Mouse (Mus musculus) lung, adult 2 months (tissue): ENCODE measurements around the gene Akip1. TPM values are rescaled to one million over a fixed set of nuclear protein-coding genes. Genes with fewer than 3 reads are reported as not detected.

Experiments
- DNase-seq: peaks from one replicate; pipeline ENCODE4 v3.0.0; 2022
- H3K4me1 ChIP-seq: fragments of 200-500 bp; 2 replicates; pipeline ENCODE4 v1.6.1; 2011; ENCODE audit warnings: low read length; ENCODE audit not compliant: control insufficient read depth, insufficient read depth
- H3K4me3 ChIP-seq: fragments of 200-500 bp; replicated peaks from 2 replicates; pipeline ENCODE3; 2011; ENCODE audit warnings: low read depth, mild to moderate bottlenecking, control low read depth, low read length; ENCODE audit errors: extremely low read depth
- CTCF ChIP-seq: fragments of 200-500 bp; IDR thresholded peaks from 2 replicates; pipeline ENCODE4 v1.5.1; 2011; ENCODE audit warnings: mild to moderate bottlenecking, low read length, control low read depth; ENCODE audit not compliant: insufficient read depth
- POLR2A ChIP-seq: fragments of 200-500 bp; IDR thresholded peaks from 2 replicates; pipeline ENCODE4 v1.6.1; 2011; ENCODE audit warnings: low read depth, mild to moderate bottlenecking, control low read depth, low read length, borderline replicate concordance; ENCODE audit errors: extremely low read depth
- WGBS: fragments of 180-500 bp; shearing (Covaris S2); methylation state at CpG from one replicate; pipeline ENCODE4 v1.1.7; 2018; 5-methylcytosine and 5-hydroxymethylcytosine counted together
- polyA plus RNA-seq: library from polyadenylated mRNA; depleted of rRNA; stranded (reverse); fragments of >200 nt; gene quantifications from 2 replicates; pipeline ENCODE4 v1.2.3, GENCODE M21; 2012

Akip1 gene
- polyA plus RNA-seq, 1 experiment: 18.3 TPM

DNA sequence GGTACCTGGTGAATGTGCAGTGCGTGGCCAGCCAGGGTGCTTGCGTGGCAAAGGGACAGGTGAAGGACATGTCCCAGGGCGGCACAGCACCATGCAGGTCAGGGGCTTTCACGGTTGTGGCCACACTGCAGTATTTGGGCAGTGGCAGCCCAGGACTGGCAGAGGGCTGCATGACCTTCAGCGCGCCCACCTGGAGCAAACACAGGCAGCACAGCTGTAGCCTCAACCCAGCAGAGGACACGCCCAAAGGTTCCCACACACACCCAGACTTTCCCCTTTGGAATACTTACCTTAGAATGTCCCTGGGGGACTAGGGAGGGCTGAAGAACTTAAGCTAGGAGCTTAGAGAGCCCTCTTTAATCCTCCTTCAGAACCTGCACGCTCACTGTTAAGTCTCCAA, 19.6 kb downstream of the Akip1 start:
- no peak for DNase-seq
- H3K4me3 ChIP-seq: peak overlapping the region; percentile 28
- TF ChIP-seq POLR2A: no peak
- TF ChIP-seq CTCF: no peak
- 89% methylated on average over 8 of the region's 8 CpGs for WGBS
- no peaks in the 10 kb centered on the region for H3K4me1 ChIP-seq

DNA sequence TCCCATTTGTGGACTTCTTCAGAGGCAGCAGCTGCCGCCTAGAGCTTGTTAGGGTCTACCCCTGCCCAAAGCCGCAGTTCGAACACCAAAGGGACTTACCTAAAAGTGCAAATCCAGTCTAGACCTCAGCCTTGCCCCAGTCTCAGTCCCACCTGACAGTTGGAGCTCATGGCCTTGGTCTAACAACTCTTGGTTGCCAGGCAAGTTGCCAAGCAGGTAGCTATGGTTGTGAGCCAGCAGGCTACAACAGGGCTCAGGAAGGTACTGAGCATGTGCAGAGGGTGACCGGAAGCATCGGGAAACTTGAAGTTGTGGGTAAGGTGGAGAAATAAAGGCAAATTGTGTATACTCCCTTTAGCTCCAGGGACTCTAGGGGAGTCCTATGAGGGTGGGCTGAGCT, 20.2 kb downstream of the Akip1 start, which contains the start of gene BC051019:
Gene BC051019 (minus strand): TSS at position 154 of the 400 bp plus-strand sequence.
- WGBS: 90% methylated on average over 5 of the region's 5 CpGs
- TF ChIP-seq CTCF (no peak), POLR2A (0 out of 2 replicates have a peak, but pooled peaks have one; percentile 15)
- no peak for DNase-seq
- H3K4me1 ChIP-seq: no peaks in the 10 kb centered on the region
- peak within 1 kb of the TSS; percentile 28 for H3K4me3 ChIP-seq

DNA sequence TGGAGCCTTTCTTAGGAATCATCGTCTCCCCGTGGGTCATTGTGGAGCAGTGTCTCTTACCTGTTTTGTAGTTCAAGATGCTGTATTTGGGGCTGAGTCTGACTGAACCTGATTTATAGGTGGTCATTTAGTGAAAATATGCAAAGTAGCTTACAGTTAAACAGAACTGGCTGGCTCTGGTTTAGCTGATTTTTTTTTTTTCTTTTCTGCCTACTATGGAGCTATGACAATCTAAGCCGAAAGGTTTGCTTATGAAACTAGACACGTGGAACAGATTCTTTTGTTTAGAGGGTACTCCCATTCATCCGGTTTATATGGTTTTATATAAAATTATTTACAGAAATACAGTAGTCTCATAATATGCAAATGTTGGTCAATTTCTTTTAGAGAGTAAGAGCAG, 28.1 kb downstream of the Akip1 start, which contains the start of gene Ascl3:
Gene Ascl3 (minus strand): TSS at position 101 of the 400 bp plus-strand sequence.
- Histone ChIP-seq H3K4me1 (peaks cover 6% of the 10 kb centered on the region; the same call in 1 of the 2 replicates), H3K4me3 (no peak within 1 kb of the TSS)
- 84% methylated on average over 5 of the region's 5 CpGs for WGBS
- DNase-seq: no peak
- TF ChIP-seq CTCF: no peak

DNA sequence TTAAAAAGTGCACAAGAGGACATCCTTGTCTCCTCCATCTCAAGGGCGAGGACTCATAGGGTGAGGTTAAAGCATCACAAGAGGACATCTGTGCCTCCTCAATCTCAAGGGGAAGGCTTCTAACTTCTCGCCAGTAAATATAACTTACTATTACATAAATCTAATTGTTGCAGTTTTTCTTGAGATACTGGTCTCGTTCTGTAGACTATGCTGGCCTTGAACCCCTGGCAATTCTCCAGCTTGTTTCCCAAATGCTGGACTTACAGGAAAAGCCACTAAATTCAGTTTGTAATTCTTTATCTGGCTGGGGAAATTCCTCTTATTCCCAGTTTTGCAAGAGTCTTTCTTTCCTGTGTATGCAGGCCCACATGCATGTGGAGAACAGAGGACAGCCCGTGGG, 31.3 kb downstream of the Akip1 start:
- Histone ChIP-seq H3K4me1 (no peaks in the 10 kb centered on the region; the same call in 1 of the 2 replicates), H3K4me3 (no peak overlapping the region)
- WGBS: 66% methylated on average over 4 of the region's 4 CpGs
- TF ChIP-seq CTCF: no peak
- no peak for DNase-seq

DNA sequence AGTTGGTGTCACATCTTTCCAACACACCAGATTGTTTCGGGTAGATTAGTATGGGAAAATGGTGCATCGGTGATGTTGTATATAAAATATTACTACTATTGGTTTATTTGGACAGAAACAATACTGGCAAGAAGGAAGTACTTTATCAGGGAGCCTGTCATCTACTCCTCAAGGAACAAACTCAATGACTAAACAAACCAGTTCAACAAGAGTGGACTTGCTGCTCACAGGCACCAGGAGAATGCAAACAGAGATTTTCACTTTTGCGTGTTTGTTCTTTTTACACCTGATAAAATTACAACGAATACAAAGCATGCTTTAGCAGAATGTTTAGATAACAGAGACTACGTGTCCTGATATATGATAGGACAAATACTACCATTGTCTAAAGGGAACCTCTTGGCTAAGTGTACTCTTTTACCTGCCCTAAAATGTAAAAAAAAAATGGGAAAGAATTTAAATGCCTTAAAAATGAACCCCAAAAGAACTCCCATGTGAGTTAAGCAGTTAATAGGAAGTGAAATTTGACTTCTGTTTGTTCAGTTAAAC, 36.4 kb downstream of the Akip1 start:
- TF ChIP-seq CTCF: no peak
- TF ChIP-seq POLR2A: no peak
- no peak overlapping the region for H3K4me3 ChIP-seq

DNA sequence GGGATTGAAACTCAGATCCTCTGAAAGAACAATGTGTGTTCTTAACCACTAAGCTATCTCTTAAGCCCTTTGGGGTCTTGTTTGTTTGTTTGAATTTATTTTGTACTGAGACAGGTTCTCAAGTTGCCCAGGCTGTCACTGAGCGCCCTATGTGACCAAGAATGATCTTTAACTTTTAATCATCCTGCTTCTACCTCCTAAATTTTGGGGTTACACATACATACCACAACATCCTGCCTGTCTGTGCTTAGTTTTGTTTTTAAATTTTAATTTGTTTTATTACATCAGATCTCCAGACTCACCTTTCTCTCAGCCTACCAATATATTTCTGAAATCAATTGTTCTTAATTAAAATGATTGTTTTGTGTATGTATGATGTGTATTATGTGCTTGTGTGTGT, 37.6 kb downstream of the Akip1 start:
- TF ChIP-seq CTCF (no peak), POLR2A (no peak)
- DNase-seq: no peak
- peaks cover 3% of the 10 kb centered on the region; the same call in 1 of the 2 replicates for H3K4me1 ChIP-seq
- 89% methylated on average over 1 of the region's 1 CpGs for WGBS
- H3K4me3 ChIP-seq: no peak overlapping the region

More for the DNA sequence above, 36.4 kb downstream of the Akip1 start:
- WGBS: 32% methylated on average over 5 of the region's 5 CpGs
- H3K4me1 ChIP-seq: peaks cover 3% of the 10 kb centered on the region; the same call in 1 of the 2 replicates
- no peak for DNase-seq

DNA sequence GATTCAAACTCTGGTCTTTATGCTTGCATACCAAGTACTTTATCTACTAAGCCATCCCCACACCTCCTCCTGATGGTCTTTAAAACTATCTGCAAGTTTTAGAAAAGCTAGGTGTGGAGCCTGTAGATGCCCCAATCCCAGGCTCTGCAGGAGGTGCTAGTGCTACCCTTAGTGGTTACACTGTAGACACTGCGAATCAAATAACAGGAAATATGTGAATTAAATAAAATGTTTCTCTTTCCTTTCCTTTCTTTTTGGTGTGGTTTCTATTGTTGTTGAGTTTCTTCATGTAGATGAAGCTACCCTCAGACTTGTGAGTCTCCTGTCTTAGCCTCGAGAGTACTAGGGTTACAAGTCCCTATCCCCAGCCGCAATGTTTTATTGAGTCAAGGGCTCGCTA, 38.2 kb downstream of the Akip1 start:
- Histone ChIP-seq H3K4me3 (no peak overlapping the region), H3K4me1 (peaks cover 3% of the 10 kb centered on the region; the same call in 1 of the 2 replicates)
- DNase-seq: no peak
- no peak for TF ChIP-seq CTCF
- TF ChIP-seq POLR2A: no peak
- 81% methylated on average over 4 of the region's 4 CpGs for WGBS

DNA sequence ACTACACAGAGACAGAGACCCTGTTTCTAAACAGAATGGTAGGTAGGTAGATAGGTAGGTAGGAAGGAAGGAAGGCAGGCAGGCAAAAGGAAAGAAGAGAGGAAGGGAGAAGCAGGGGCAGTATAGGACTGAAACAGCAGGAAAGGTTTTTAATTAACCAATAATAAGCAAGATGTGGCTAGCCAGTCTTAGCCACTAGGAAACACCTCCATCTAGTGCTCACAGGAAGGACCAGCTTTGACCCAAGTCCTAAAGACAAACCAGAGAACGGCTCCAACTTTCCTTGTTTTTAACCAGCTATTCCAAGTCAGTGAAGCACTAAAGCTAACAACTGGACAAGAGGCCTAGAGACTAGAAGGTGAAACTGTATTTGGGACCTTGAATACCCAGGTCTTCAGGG, 44.3 kb downstream of the Akip1 start:
- no peak overlapping the region for H3K4me3 ChIP-seq
- peaks cover 5% of the 10 kb centered on the region for H3K4me1 ChIP-seq
- DNase-seq: no peak
- WGBS: 16% methylated on average over 1 of the region's 1 CpGs
- TF ChIP-seq CTCF (no peak), POLR2A (no peak)

DNA sequence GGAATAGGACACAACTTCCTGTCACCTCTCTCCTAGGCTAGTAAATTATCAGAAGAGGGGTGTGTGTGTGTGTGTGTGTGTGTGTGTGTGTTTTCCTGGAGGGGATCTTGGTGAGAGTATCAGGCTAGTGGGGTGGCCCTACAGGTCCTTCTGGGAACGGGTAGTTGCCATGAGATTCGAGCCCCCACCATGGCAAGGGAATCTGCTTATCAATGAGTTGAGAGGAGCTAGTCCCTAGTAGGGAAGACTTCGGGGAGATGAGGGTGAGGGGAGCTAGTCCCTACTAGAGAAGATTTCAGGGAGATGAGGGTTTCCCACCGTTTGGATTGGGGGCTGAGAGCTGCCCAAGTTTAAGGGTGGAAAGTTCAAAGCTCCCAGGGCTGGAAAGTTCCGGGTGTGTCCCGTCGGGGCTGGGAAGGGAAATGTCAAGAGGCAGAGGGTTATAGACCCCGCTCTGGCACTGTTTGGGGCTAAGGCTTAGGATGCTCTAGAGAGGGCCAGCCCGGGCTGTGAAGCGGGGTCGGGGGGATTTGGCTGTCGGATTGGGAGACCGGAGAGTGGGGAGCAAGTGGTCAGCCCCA, 48.0 kb downstream of the Akip1 start:
- TF ChIP-seq POLR2A (no peak), CTCF (no peak)
- WGBS: 3% methylated on average over 13 of the region's 13 CpGs
- Histone ChIP-seq H3K4me1 (peaks cover 7% of the 10 kb centered on the region), H3K4me3 (peak overlapping the region; percentile 95)
- DNase-seq: no peak

DNA sequence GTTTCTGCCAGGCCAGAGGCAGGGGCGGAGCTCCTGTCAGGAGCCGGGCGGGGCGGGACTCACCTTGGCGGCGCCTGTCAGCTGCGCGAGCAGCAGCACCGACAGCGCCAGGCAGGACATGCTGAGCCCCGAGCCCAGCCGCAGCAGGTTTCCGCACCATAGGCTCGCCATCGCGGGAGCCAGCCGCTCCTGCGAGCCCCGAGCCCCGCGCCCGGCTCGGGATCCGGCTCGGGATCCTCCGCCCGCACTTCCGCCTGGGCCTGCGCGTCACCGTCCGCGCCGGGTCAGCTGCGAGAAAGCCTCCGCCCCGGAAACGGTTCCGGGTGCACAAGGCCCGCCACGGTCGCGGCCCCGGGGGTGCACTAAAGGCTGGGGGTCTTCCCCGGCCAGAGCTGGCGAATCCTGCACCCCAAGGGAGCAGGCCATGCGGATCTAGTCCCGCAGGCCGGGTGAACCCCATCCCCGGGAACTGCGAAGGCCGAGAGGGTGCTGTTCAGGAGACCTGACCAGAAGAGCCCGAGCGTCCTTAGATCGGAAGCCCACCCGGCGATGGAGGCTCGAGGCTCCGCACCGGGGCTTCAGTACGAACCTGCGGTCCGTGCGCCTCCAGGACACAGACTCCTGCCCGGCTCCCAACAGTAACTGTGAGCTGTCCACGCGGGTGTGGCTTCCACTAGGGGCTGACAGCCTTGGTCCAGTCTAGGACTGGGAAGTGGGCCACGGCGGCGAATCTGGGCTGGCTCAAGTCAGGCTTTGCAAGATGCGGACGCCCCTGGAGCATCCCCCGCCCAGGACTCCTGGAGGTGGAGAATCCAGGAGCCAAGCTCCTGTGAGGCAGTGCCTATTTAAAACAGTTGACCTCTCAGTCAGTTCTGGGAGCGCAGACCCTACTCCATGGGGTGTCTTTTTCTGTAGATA, 48.8 kb downstream of the Akip1 start, which contains the start of gene Tmem9b:
Gene Tmem9b (minus strand): TSS at position 868 of the 918 bp plus-strand sequence.
- WGBS: under 1% methylated on average over 74 of the region's 74 CpGs
- TF ChIP-seq POLR2A (peak; percentile 62), CTCF (no peak)
- DNase-seq: peak; percentile 88

More for the DNA sequence above, 48.8 kb downstream of the Akip1 start, which contains the start of gene Tmem9b:
- H3K4me1 ChIP-seq: peaks cover 7% of the 10 kb centered on the region
- peak within 1 kb of the TSS; percentile 95 for H3K4me3 ChIP-seq
